Mouse (Mus musculus) liver, embryonic 14.5 days (tissue): ENCODE measurements at regions not wholly inside any gene's neighbourhood (a gene's known extent, or its start where the extent isn't known, plus 50 kb on each side); places are given as distances from the start of the nearest gene placed in this dataset.

Source experiments
- CTCF ChIP-seq: IDR thresholded peaks from 2 replicates; pipeline ENCODE4 v1.5.1; 2016; ENCODE audit warnings: antibody characterized with exemption, low read depth, control low read depth
- EP300 ChIP-seq: IDR thresholded peaks from 2 replicates; pipeline ENCODE4 v1.6.1; 2016; ENCODE audit warnings: antibody characterized with exemption, low read depth

DNA sequence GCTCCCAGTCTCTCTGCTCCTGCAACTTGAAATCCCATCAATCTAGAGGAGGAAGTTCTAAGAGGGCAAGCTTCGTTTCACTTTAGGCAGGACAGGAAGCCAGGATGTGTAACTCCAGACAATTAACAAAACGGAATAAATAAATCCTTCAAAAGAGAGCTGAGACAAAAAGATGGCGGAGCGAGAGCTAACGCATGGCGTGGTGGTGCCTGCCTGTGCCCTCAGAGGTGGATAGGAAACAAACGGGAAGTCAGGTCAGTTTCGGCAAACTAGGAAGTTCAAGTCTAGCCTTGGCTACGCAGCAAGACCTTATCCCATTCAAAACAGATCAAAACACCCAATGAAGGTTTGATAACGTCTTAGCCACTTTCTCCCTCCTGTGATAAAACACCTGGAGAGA, 52.1 kb upstream of the Kras start:
- TF ChIP-seq CTCF (no peak), EP300 (no peak)
